Mouse (Mus musculus) limb, embryonic 10.5 days (tissue): Measurements from ENCODE around the gene Txlna. TPM values are rescaled to one million over a fixed set of nuclear protein-coding genes. Genes with fewer than 3 reads are reported as not detected.
A peak's percentile ranks its signal among the peaks of the same experiment; 100 is the strongest.

Experiments
- DNase-seq: peaks from one replicate; pipeline ENCODE4 v3.0.0-alpha.2; 2017; ENCODE audit warnings: low spot score
- H3K27ac ChIP-seq: fragments of 300-500 bp; sonication (generic); 2 replicates; pipeline ENCODE4 v1.5.1; 2016; ENCODE audit warnings: mild to moderate bottlenecking
- H3K27me3 ChIP-seq: fragments of 300-500 bp; sonication (generic); 2 replicates; pipeline ENCODE4 v1.6.1; 2016; ENCODE audit warnings: low read depth, mild to moderate bottlenecking; ENCODE audit not compliant: poor library complexity, severe bottlenecking
- H3K36me3 ChIP-seq: fragments of 300-500 bp; sonication (generic); 2 replicates; pipeline ENCODE4 v1.6.1; 2016; ENCODE audit warnings: mild to moderate bottlenecking, moderate library complexity
- H3K4me1 ChIP-seq: fragments of 300-500 bp; sonication (generic); 2 replicates; pipeline ENCODE4 v1.6.1; 2016
- H3K4me3 ChIP-seq: fragments of 300-500 bp; sonication (generic); 2 replicates; pipeline ENCODE4 v1.5.1; 2016; ENCODE audit warnings: mild to moderate bottlenecking, moderate library complexity
- H3K9me3 ChIP-seq: fragments of 300-500 bp; sonication (generic); replicated peaks from 2 replicates; pipeline ENCODE4 v1.6.1; 2016; ENCODE audit warnings: mild to moderate bottlenecking
- WGBS: fragments of 180-500 bp; shearing (Covaris S2); methylation state at CpG from one replicate; pipeline ENCODE4 v1.1.7; 2016; 5-methylcytosine and 5-hydroxymethylcytosine counted together
- polyA plus RNA-seq: library from polyadenylated mRNA; unstranded; fragments of >200 nt; fragmentation: Nextera tagmentation; extraction: Ambion mirVana; gene quantifications from 2 replicates; pipeline ENCODE4 v1.2.1, GENCODE M21; 2016

Txlna gene
- polyA plus RNA-seq, 1 experiment from 2014 or later = 122 TPM

GRCm38 (mm10) chr4:129609139-129609631, 31.7 kb downstream of the Txlna start:
- Histone ChIP-seq H3K4me1 (peaks cover 7% of the 10 kb centered on the region), H3K27me3 (no peaks in the 10 kb centered on the region), H3K9me3 (no peaks in the 10 kb centered on the region), H3K4me3 (no peak overlapping the region), H3K36me3 (peaks cover 61% of the 10 kb centered on the region), H3K27ac (0 out of 2 replicates have a peak overlapping the region, but pooled peaks have one; percentile 50)
- no peak for DNase-seq
- WGBS = 89% methylated on average over 12 of the region's 12 CpGs

GRCm38 (mm10) chr4:129608426-129609025, 32.3 kb downstream of the Txlna start:
- peak; percentile 87 for DNase-seq
- no peak overlapping the region for H3K4me3 ChIP-seq
- H3K9me3 ChIP-seq = no peaks in the 10 kb centered on the region
- peaks cover 7% of the 10 kb centered on the region for H3K4me1 ChIP-seq
- 0 out of 2 replicates have a peak overlapping the region, but pooled peaks have one; percentile 50 for H3K27ac ChIP-seq
- 41% methylated on average over 7 of the region's 7 CpGs for WGBS
- peaks cover 67% of the 10 kb centered on the region for H3K36me3 ChIP-seq
- H3K27me3 ChIP-seq = no peaks in the 10 kb centered on the region

- H3K9me3 ChIP-seq = no peaks in the 10 kb centered on the region
- H3K36me3 ChIP-seq = peaks cover 77% of the 10 kb centered on the region
- H3K27ac ChIP-seq = peak within 1 kb of the TSS; percentile 93
- H3K4me1 ChIP-seq = peaks cover 28% of the 10 kb centered on the region
- under 1% methylated on average over 74 of the region's 74 CpGs for WGBS
- peak within 1 kb of the TSS; percentile 100 for H3K4me3 ChIP-seq
- H3K27me3 ChIP-seq = no peaks in the 10 kb centered on the region
- peak; percentile 91 for DNase-seq
These were observed 40.4 kb downstream of the Txlna start, which contains the start of the genes Eif3i and Tmem234 for GRCm38 (mm10) chr4:129600233-129601158. Gene Eif3i, minus strand, starts transcription at chr4:129600648. Gene Tmem234, plus strand, starts transcription at chr4:129600668.

- Histone ChIP-seq H3K36me3 (peaks cover 40% of the 10 kb centered on the region), H3K27ac (no peak overlapping the region), H3K27me3 (no peaks in the 10 kb centered on the region), H3K4me1 (peaks cover 22% of the 10 kb centered on the region), H3K4me3 (no peak overlapping the region), H3K9me3 (no peaks in the 10 kb centered on the region)
- WGBS = 81% methylated on average over 4 of the region's 4 CpGs
- DNase-seq = no peak
These were observed 52.0 kb downstream of the Txlna start for GRCm38 (mm10) chr4:129588865-129589264.

- peaks cover 22% of the 10 kb centered on the region for H3K4me1 ChIP-seq
- no peak overlapping the region for H3K27ac ChIP-seq
- no peak for DNase-seq
- no peak overlapping the region for H3K4me3 ChIP-seq
- no peaks in the 10 kb centered on the region for H3K9me3 ChIP-seq
- H3K27me3 ChIP-seq = no peaks in the 10 kb centered on the region
- 67% methylated on average over 1 of the region's 1 CpGs for WGBS
- H3K36me3 ChIP-seq = peaks cover 21% of the 10 kb centered on the region
These were observed 53.9 kb downstream of the Txlna start for GRCm38 (mm10) chr4:129586943-129587342.

GRCm38 (mm10) chr4:129585773-129586172, 55.1 kb downstream of the Txlna start:
- H3K27me3 ChIP-seq = no peaks in the 10 kb centered on the region
- 0 out of 2 replicates have a peak overlapping the region, but pooled peaks have one; percentile 79 for H3K27ac ChIP-seq
- peaks cover 10% of the 10 kb centered on the region for H3K36me3 ChIP-seq
- no peaks in the 10 kb centered on the region for H3K9me3 ChIP-seq
- peak overlapping the region; percentile 56; the same call in 1 of the 2 replicates for H3K4me3 ChIP-seq
- DNase-seq = no peak
- WGBS = 77% methylated on average over 9 of the region's 9 CpGs
- peaks cover 22% of the 10 kb centered on the region for H3K4me1 ChIP-seq

GRCm38 (mm10) chr4:129584884-129585608, 55.8 kb downstream of the Txlna start:
- Histone ChIP-seq H3K4me3 (peak overlapping the region; percentile 56), H3K27me3 (no peaks in the 10 kb centered on the region), H3K4me1 (peaks cover 22% of the 10 kb centered on the region), H3K36me3 (peaks cover 2% of the 10 kb centered on the region), H3K9me3 (no peaks in the 10 kb centered on the region), H3K27ac (peak overlapping the region; percentile 79)
- WGBS = 2% methylated on average over 36 of the region's 36 CpGs
- peak; percentile 87 for DNase-seq

GRCm38 (mm10) chr4:129584370-129584769, 56.5 kb downstream of the Txlna start:
- Histone ChIP-seq H3K4me3 (peak overlapping the region; percentile 56), H3K9me3 (no peaks in the 10 kb centered on the region), H3K27ac (peak overlapping the region; percentile 79; the same call in 1 of the 2 replicates), H3K36me3 (no peaks in the 10 kb centered on the region), H3K4me1 (peaks cover 22% of the 10 kb centered on the region), H3K27me3 (no peaks in the 10 kb centered on the region)
- no peak for DNase-seq
- WGBS = 69% methylated on average over 1 of the region's 1 CpGs

- no peaks in the 10 kb centered on the region for H3K9me3 ChIP-seq
- no peak for DNase-seq
- 91% methylated on average over 1 of the region's 1 CpGs for WGBS
- H3K4me1 ChIP-seq = peaks cover 18% of the 10 kb centered on the region
- no peaks in the 10 kb centered on the region for H3K36me3 ChIP-seq
- no peak overlapping the region for H3K4me3 ChIP-seq
- 0 out of 2 replicates have a peak, but pooled peaks cover 4% of the 10 kb centered on the region for H3K27me3 ChIP-seq
- H3K27ac ChIP-seq = no peak overlapping the region
These were observed 58.6 kb downstream of the Txlna start for GRCm38 (mm10) chr4:129582251-129582650.

- H3K27me3 ChIP-seq = 0 out of 2 replicates have a peak, but pooled peaks cover 4% of the 10 kb centered on the region
- H3K4me1 ChIP-seq = peaks cover 23% of the 10 kb centered on the region
- no peak overlapping the region for H3K27ac ChIP-seq
- no peaks in the 10 kb centered on the region for H3K36me3 ChIP-seq
- H3K9me3 ChIP-seq = no peaks in the 10 kb centered on the region
- DNase-seq = no peak
- WGBS = 80% methylated on average over 7 of the region's 7 CpGs
- H3K4me3 ChIP-seq = no peak overlapping the region
These were observed 60.5 kb downstream of the Txlna start for GRCm38 (mm10) chr4:129580347-129580746.

- H3K36me3 ChIP-seq = no peaks in the 10 kb centered on the region
- WGBS = 91% methylated on average over 5 of the region's 5 CpGs
- no peak within 1 kb of the TSS for H3K27ac ChIP-seq
- no peaks in the 10 kb centered on the region for H3K9me3 ChIP-seq
- no peak for DNase-seq
- 0 out of 2 replicates have a peak, but pooled peaks cover 4% of the 10 kb centered on the region for H3K27me3 ChIP-seq
- H3K4me1 ChIP-seq = peaks cover 18% of the 10 kb centered on the region
- peak within 1 kb of the TSS; percentile 24; the same call in 1 of the 2 replicates for H3K4me3 ChIP-seq
These were observed 62.4 kb downstream of the Txlna start, which contains the start of gene Fam167b for GRCm38 (mm10) chr4:129578466-129578865. Gene Fam167b, minus strand, starts transcription at chr4:129578549.

- Histone ChIP-seq H3K27ac (no peak overlapping the region), H3K4me3 (no peak overlapping the region), H3K4me1 (peaks cover 25% of the 10 kb centered on the region), H3K36me3 (no peaks in the 10 kb centered on the region), H3K27me3 (0 out of 2 replicates have a peak, but pooled peaks cover 4% of the 10 kb centered on the region), H3K9me3 (no peaks in the 10 kb centered on the region)
- 86% methylated on average over 7 of the region's 7 CpGs for WGBS
- DNase-seq = no peak
These were observed 63.2 kb downstream of the Txlna start for GRCm38 (mm10) chr4:129577688-129578087.
